Mouse (Mus musculus): ENCODE measurements around the gene E2f8.

GRCm38 (mm10) chr7:48855461-48855860 lies 25.9 kb downstream of the E2f8 start:
- TF ChIP-seq CTCF (IDR thresholded peaks at IDR 0.05): no peak
- no peak for TF ChIP-seq EP300 (IDR thresholded peaks at IDR 0.05)

Data from lung, postnatal 0 days (tissue).